Mouse (Mus musculus): ENCODE results near the gene Olfr70. TPM values are rescaled to one million over a fixed set of nuclear protein-coding genes. Genes with fewer than 3 reads are reported as not detected.

Gene Olfr70
- polyA plus RNA-seq, 1 experiment from 2014 or later: not detected

- WGBS: 73% methylated on average over 5 of the region's 5 CpGs
- Histone ChIP-seq H3K4me1 (replicated peaks; ENCODE audit: control insufficient read depth, insufficient read depth, low read length) (peaks cover 7% of the 10 kb centered on the region), H3K36me3 (ENCODE audit: control insufficient read depth, insufficient read depth, low read length) (0 out of 2 replicates have a peak, but pooled peaks cover 6% of the 10 kb centered on the region), H3K27ac (ENCODE audit: low read depth) (no peak overlapping the region), H3K27me3 (replicated peaks; ENCODE audit: control insufficient read depth, insufficient read depth, low read length) (no peaks in the 10 kb centered on the region), H3K4me3 (ENCODE audit: low read depth, low read length) (no peak overlapping the region), H3K9me3 (ENCODE audit: control insufficient read depth, low read length) (no peaks in the 10 kb centered on the region), H3K4me2 (ENCODE audit: low read length) (no peak overlapping the region), H3K9ac (ENCODE audit: low read length) (no peak overlapping the region)
- DNase-seq (ENCODE audit: low spot score) (no peak), ATAC-seq (replicated peaks; ENCODE audit: low FRiP score, low TSS enrichment, low read depth) (no peak)
Observed at GRCm38 (mm10) chr4:43674974-43675373, 25.6 kb downstream of the Olfr70 start.

GRCm38 (mm10) chr4:43673703-43674102 lies 26.9 kb downstream of the Olfr70 start:
- Histone ChIP-seq H3K4me2 (ENCODE audit: low read length) (no peak overlapping the region), H3K4me1 (replicated peaks; ENCODE audit: control insufficient read depth, insufficient read depth, low read length) (peaks cover 11% of the 10 kb centered on the region), H3K9ac (ENCODE audit: low read length) (no peak overlapping the region), H3K27me3 (replicated peaks; ENCODE audit: control insufficient read depth, insufficient read depth, low read length) (no peaks in the 10 kb centered on the region), H3K4me3 (ENCODE audit: low read depth, low read length) (no peak overlapping the region), H3K27ac (ENCODE audit: low read depth) (no peak overlapping the region), H3K9me3 (ENCODE audit: control insufficient read depth, low read length) (no peaks in the 10 kb centered on the region), H3K36me3 (ENCODE audit: control insufficient read depth, insufficient read depth, low read length) (0 out of 2 replicates have a peak, but pooled peaks cover 6% of the 10 kb centered on the region)
- no peak for ATAC-seq (replicated peaks; ENCODE audit: low FRiP score, low TSS enrichment, low read depth)
- no peak for DNase-seq (ENCODE audit: low spot score)
- WGBS: 77% methylated on average over 8 of the region's 8 CpGs

GRCm38 (mm10) chr4:43672070-43672469 lies 28.5 kb downstream of the Olfr70 start:
- Histone ChIP-seq H3K9ac (ENCODE audit: low read length) (no peak overlapping the region), H3K4me2 (ENCODE audit: low read length) (no peak overlapping the region), H3K4me1 (replicated peaks; ENCODE audit: control insufficient read depth, insufficient read depth, low read length) (peaks cover 11% of the 10 kb centered on the region), H3K27me3 (replicated peaks; ENCODE audit: control insufficient read depth, insufficient read depth, low read length) (no peaks in the 10 kb centered on the region), H3K36me3 (ENCODE audit: control insufficient read depth, insufficient read depth, low read length) (no peaks in the 10 kb centered on the region), H3K9me3 (ENCODE audit: control insufficient read depth, low read length) (no peaks in the 10 kb centered on the region), H3K27ac (ENCODE audit: low read depth) (no peak overlapping the region), H3K4me3 (ENCODE audit: low read depth, low read length) (no peak overlapping the region)
- WGBS: 9% methylated on average over 2 of the region's 2 CpGs
- ATAC-seq (replicated peaks; ENCODE audit: low FRiP score, low TSS enrichment, low read depth) (no peak), DNase-seq (ENCODE audit: low spot score) (peak; percentile 94)

GRCm38 (mm10) chr4:43669428-43669794 lies 31.2 kb downstream of the Olfr70 start:
- Histone ChIP-seq H3K4me1 (replicated peaks; ENCODE audit: control insufficient read depth, insufficient read depth, low read length) (peaks cover 11% of the 10 kb centered on the region), H3K4me2 (ENCODE audit: low read length) (peak overlapping the region; percentile 75), H3K36me3 (ENCODE audit: control insufficient read depth, insufficient read depth, low read length) (no peaks in the 10 kb centered on the region), H3K27me3 (replicated peaks; ENCODE audit: control insufficient read depth, insufficient read depth, low read length) (peaks cover 11% of the 10 kb centered on the region), H3K27ac (ENCODE audit: low read depth) (peak overlapping the region; percentile 64; the same call in 1 of the 2 replicates), H3K4me3 (ENCODE audit: low read depth, low read length) (peak overlapping the region; percentile 65), H3K9ac (ENCODE audit: low read length) (peak overlapping the region; percentile 88), H3K9me3 (ENCODE audit: control insufficient read depth, low read length) (no peaks in the 10 kb centered on the region)
- WGBS: under 1% methylated on average over 24 of the region's 25 CpGs
- ATAC-seq (replicated peaks; ENCODE audit: low FRiP score, low TSS enrichment, low read depth) (peak; percentile 80), DNase-seq (ENCODE audit: low spot score) (no peak)

GRCm38 (mm10) chr4:43668782-43669427 lies 31.7 kb downstream of the Olfr70 start, which contains the start of the genes Tmem8b and Fam221b:
Gene Tmem8b (plus strand): TSS chr4:43668971.
Gene Fam221b (minus strand): TSS chr4:43669145.
- Histone ChIP-seq H3K27ac (ENCODE audit: low read depth) (peak within 1 kb of the TSS; percentile 64; the same call in 1 of the 2 replicates), H3K9me3 (ENCODE audit: control insufficient read depth, low read length) (no peaks in the 10 kb centered on the region), H3K27me3 (replicated peaks; ENCODE audit: control insufficient read depth, insufficient read depth, low read length) (peaks cover 12% of the 10 kb centered on the region), H3K4me1 (replicated peaks; ENCODE audit: control insufficient read depth, insufficient read depth, low read length) (peaks cover 11% of the 10 kb centered on the region), H3K4me3 (ENCODE audit: low read depth, low read length) (peak within 1 kb of the TSS; percentile 65), H3K36me3 (ENCODE audit: control insufficient read depth, insufficient read depth, low read length) (no peaks in the 10 kb centered on the region), H3K9ac (ENCODE audit: low read length) (peak within 1 kb of the TSS; percentile 88), H3K4me2 (ENCODE audit: low read length) (peak within 1 kb of the TSS; percentile 75)
- ATAC-seq (replicated peaks; ENCODE audit: low FRiP score, low TSS enrichment, low read depth): peak; percentile 91
- 2% methylated on average over 29 of the region's 41 CpGs for WGBS
- DNase-seq (ENCODE audit: low spot score): peak; percentile 92

GRCm38 (mm10) chr4:43666412-43666811 lies 34.2 kb downstream of the Olfr70 start:
- no peak for ATAC-seq (replicated peaks; ENCODE audit: low FRiP score, low TSS enrichment, low read depth)
- no peak overlapping the region for H3K9ac ChIP-seq (ENCODE audit: low read length)
- H3K9me3 ChIP-seq (ENCODE audit: control insufficient read depth, low read length): no peaks in the 10 kb centered on the region
- DNase-seq (ENCODE audit: low spot score): no peak
- no peak overlapping the region for H3K4me2 ChIP-seq (ENCODE audit: low read length)
- no peaks in the 10 kb centered on the region for H3K36me3 ChIP-seq (ENCODE audit: control insufficient read depth, insufficient read depth, low read length)
- peaks cover 11% of the 10 kb centered on the region for H3K4me1 ChIP-seq (replicated peaks; ENCODE audit: control insufficient read depth, insufficient read depth, low read length)
- H3K4me3 ChIP-seq (ENCODE audit: low read depth, low read length): no peak overlapping the region
- H3K27ac ChIP-seq (ENCODE audit: low read depth): no peak overlapping the region
- 23% methylated on average over 4 of the region's 4 CpGs for WGBS
- peaks cover 26% of the 10 kb centered on the region for H3K27me3 ChIP-seq (replicated peaks; ENCODE audit: control insufficient read depth, insufficient read depth, low read length)

- DNase-seq (ENCODE audit: low spot score) (no peak), ATAC-seq (replicated peaks; ENCODE audit: low FRiP score, low TSS enrichment, low read depth) (no peak)
- no peak overlapping the region for H3K9ac ChIP-seq (ENCODE audit: low read length)
- no peaks in the 10 kb centered on the region for H3K9me3 ChIP-seq (ENCODE audit: control insufficient read depth, low read length)
- no peaks in the 10 kb centered on the region for H3K36me3 ChIP-seq (ENCODE audit: control insufficient read depth, insufficient read depth, low read length)
- H3K27ac ChIP-seq (ENCODE audit: low read depth): no peak overlapping the region
- H3K4me1 ChIP-seq (replicated peaks; ENCODE audit: control insufficient read depth, insufficient read depth, low read length): peaks cover 7% of the 10 kb centered on the region
- H3K27me3 ChIP-seq (replicated peaks; ENCODE audit: control insufficient read depth, insufficient read depth, low read length): no peaks in the 10 kb centered on the region
- WGBS: 57% methylated on average over 4 of the region's 4 CpGs
- H3K4me2 ChIP-seq (ENCODE audit: low read length): peak overlapping the region; percentile 85
- peak overlapping the region; percentile 83 for H3K4me3 ChIP-seq (ENCODE audit: low read depth, low read length)
Observed at GRCm38 (mm10) chr4:43657146-43657545, 43.5 kb downstream of the Olfr70 start.

GRCm38 (mm10) chr4:43656339-43657109 lies 44.1 kb downstream of the Olfr70 start, which contains the start of gene Hint2:
Gene Hint2 (minus strand): TSS chr4:43656466.
- Histone ChIP-seq H3K27me3 (replicated peaks; ENCODE audit: control insufficient read depth, insufficient read depth, low read length) (no peaks in the 10 kb centered on the region), H3K9me3 (ENCODE audit: control insufficient read depth, low read length) (no peaks in the 10 kb centered on the region), H3K36me3 (ENCODE audit: control insufficient read depth, insufficient read depth, low read length) (no peaks in the 10 kb centered on the region), H3K9ac (ENCODE audit: low read length) (peak within 1 kb of the TSS; percentile 76), H3K4me3 (ENCODE audit: low read depth, low read length) (peak within 1 kb of the TSS; percentile 83), H3K4me2 (ENCODE audit: low read length) (peak within 1 kb of the TSS; percentile 85), H3K27ac (ENCODE audit: low read depth) (peak within 1 kb of the TSS; percentile 88), H3K4me1 (replicated peaks; ENCODE audit: control insufficient read depth, insufficient read depth, low read length) (peaks cover 7% of the 10 kb centered on the region)
- peak; percentile 97 for ATAC-seq (replicated peaks; ENCODE audit: low FRiP score, low TSS enrichment, low read depth)
- 1% methylated on average over 34 of the region's 34 CpGs for WGBS
- DNase-seq (ENCODE audit: low spot score): peak; percentile 94
